ENCODE assay signal across 35 mouse cellular contexts in genomic region chr2:112532812-112533496, GRCm38 (mm10). TPM values are rescaled to one million over a fixed set of nuclear protein-coding genes. Genes with fewer than 3 reads are reported as not detected.
A peak's percentile ranks its signal among the peaks of the same experiment; 100 is the strongest.
DNase-seq lines count a peak whose midpoint lies in the region; ATAC-seq lines count a peak whose summit lies in the region.
"Had no signal": no experiment of that assay in that cellular context is flagged by ENCODE, and none has a peak within 500 bp of the region (broad histone marks: within the 10 kb centered on the region; RNA-seq: fewer than 3 reads in every experiment).

No protein-coding gene starts in this region.

- peak; percentile 57; the same call in 1 of the 2 replicates for ATAC-seq in kidney, embryonic 14.5 days (ENCODE audit: low FRiP score, low TSS enrichment)
- peak; percentile 40; the same call in 1 of the 2 replicates for ATAC-seq in limb, embryonic 13.5 days (ENCODE audit: low FRiP score, low read depth)
- ATAC-seq in megakaryocyte progenitor cell, adult 5-6 weeks (replicated peaks; ENCODE audit: poor library complexity) = peak; percentile 23; the same call in 1 of the 2 replicates
- ATAC-seq in inflammation-experienced regulatory T-cells, adult 6 months = no peak
- ATAC-seq: forebrain, embryonic 14.5 days; intestine, embryonic 15.5 days had no signal

- DNase-seq in embryo, embryonic 10 days (ENCODE audit: low spot score) = peak; percentile 15
- DNase-seq in embryo, embryonic 9.5 days (ENCODE audit: extremely low spot score) = no peak
- no peak for DNase-seq in kidney, adult 8-10 months
- no peak for DNase-seq in limb, embryonic 10.5 days (ENCODE audit: low spot score)
- DNase-seq: adrenal gland, adult 8-10 months; cerebellum, adult 2 months; cerebellum, postnatal 14 days; heart, postnatal 14 days; kidney, postnatal 14 days; liver; lung, postnatal 4 days; midbrain, embryonic 14.5 days; retina, postnatal 1 day; right cerebral cortex, postnatal 14 days; thymus, adult 18-20 months; thymus, postnatal 36 days had no signal

- no peak overlapping the region for H3K4me3 ChIP-seq in kidney, embryonic 14.5 days (ENCODE audit: low read length)
- no peak overlapping the region for H3K4me3 ChIP-seq in limb, embryonic 13.5 days
- no peak overlapping the region for H3K4me3 ChIP-seq in limb, embryonic 10.5 days
- H3K4me3 ChIP-seq: hindbrain, embryonic 10.5 days; hindbrain, embryonic 15.5 days; intestine, embryonic 15.5 days had no signal

- H3K36me3 ChIP-seq in kidney, embryonic 14.5 days (ENCODE audit: control insufficient read depth, insufficient read depth, low read length) = no peaks in the 10 kb centered on the region
- H3K36me3 ChIP-seq in limb, embryonic 13.5 days = no peaks in the 10 kb centered on the region
- no peaks in the 10 kb centered on the region for H3K36me3 ChIP-seq in limb, embryonic 10.5 days
- H3K36me3 ChIP-seq: hindbrain, embryonic 10.5 days; hindbrain, embryonic 15.5 days; intestine, embryonic 15.5 days had no signal

- no peak overlapping the region for H3K4me2 ChIP-seq in kidney, embryonic 14.5 days (replicated peaks; ENCODE audit: low read depth, low read length)
- no peak overlapping the region for H3K4me2 ChIP-seq in limb, embryonic 13.5 days (replicated peaks)
- H3K4me2 ChIP-seq: hindbrain, embryonic 15.5 days; intestine, embryonic 15.5 days had no signal

- no peaks in the 10 kb centered on the region for H3K27me3 ChIP-seq in kidney, embryonic 14.5 days (ENCODE audit: control insufficient read depth, insufficient read depth, low read length)
- H3K27me3 ChIP-seq in limb, embryonic 13.5 days = no peaks in the 10 kb centered on the region
- no peaks in the 10 kb centered on the region for H3K27me3 ChIP-seq in limb, embryonic 10.5 days (ENCODE audit: low read depth, poor library complexity, severe bottlenecking)
- H3K27me3 ChIP-seq: CH12.LX; hindbrain, embryonic 15.5 days; intestine, embryonic 15.5 days had no signal

- no peaks in the 10 kb centered on the region for H3K4me1 ChIP-seq in kidney, embryonic 14.5 days (ENCODE audit: control insufficient read depth, insufficient read depth, low read length)
- peaks cover 13% of the 10 kb centered on the region for H3K4me1 ChIP-seq in limb, embryonic 13.5 days
- H3K4me1 ChIP-seq in limb, embryonic 10.5 days = no peaks in the 10 kb centered on the region
- H3K4me1 ChIP-seq: intestine, embryonic 15.5 days had no signal

- WGBS in kidney, embryonic 14.5 days = 42% methylated on average over 10 of the region's 10 CpGs
- 64% methylated on average over 10 of the region's 10 CpGs for WGBS in limb, embryonic 13.5 days
- 73% methylated on average over 10 of the region's 10 CpGs for WGBS in limb, embryonic 10.5 days

- no peak overlapping the region for H3K27ac ChIP-seq in kidney, embryonic 14.5 days (ENCODE audit: low read depth, low read length)
- H3K27ac ChIP-seq in limb, embryonic 13.5 days = no peak overlapping the region
- no peak overlapping the region for H3K27ac ChIP-seq in limb, embryonic 10.5 days
- H3K27ac ChIP-seq: hindbrain, embryonic 10.5 days; hindbrain, embryonic 15.5 days; intestine, embryonic 15.5 days had no signal

- H3K9me3 ChIP-seq in kidney, embryonic 14.5 days (ENCODE audit: control insufficient read depth, low read length) = no peaks in the 10 kb centered on the region
- H3K9me3 ChIP-seq in limb, embryonic 13.5 days = no peaks in the 10 kb centered on the region
- H3K9me3 ChIP-seq in limb, embryonic 10.5 days (replicated peaks) = no peaks in the 10 kb centered on the region
- H3K9me3 ChIP-seq: hindbrain, embryonic 10.5 days; hindbrain, embryonic 15.5 days; intestine, embryonic 15.5 days had no signal

- H3K9ac ChIP-seq in kidney, embryonic 14.5 days (ENCODE audit: low read depth, low read length) = no peak overlapping the region
- H3K9ac ChIP-seq in limb, embryonic 13.5 days = no peak overlapping the region
- H3K9ac ChIP-seq: hindbrain, embryonic 15.5 days; intestine, embryonic 15.5 days had no signal

RNA-seq across cellular contexts. Expression of gene Aven, which starts 40.2 kb away (rescaled TPM):
- 10.9 and 12.4 TPM in 2 replicates for polyA plus RNA-seq in kidney, embryonic 14.5 days (2014; fragmentation: Nextera tagmentation; extraction: Ambion mirVana)
- polyA plus RNA-seq in limb, embryonic 13.5 days (2015; fragmentation: Nextera tagmentation; extraction: Ambion mirVana) = 6.1 and 6.8 TPM in 2 replicates
- polyA plus RNA-seq in limb, embryonic 10.5 days (2016; fragmentation: Nextera tagmentation; extraction: Ambion mirVana) = 10.0 and 11.6 TPM in 2 replicates
- 18.7 and 19.6 TPM in 2 replicates for total RNA-seq in megakaryocyte progenitor cell, adult 5-6 weeks (2015)
- total RNA-seq in megakaryocyte progenitor cell, adult 5-6 weeks (2017) = 30.9 and 41.0 TPM in 2 replicates
- polyA plus RNA-seq in inflammation-experienced regulatory T-cells, adult 6 months (2017; shearing (Covaris generic)) = 10 to 100 TPM in 2 of 3 experiments, 1 to 10 TPM in 1; 7.2 to 22.2 (median 12.3) TPM

RNA-seq across cellular contexts. Expression of gene Chrm5, which starts 52.4 kb away (rescaled TPM):
- polyA plus RNA-seq in kidney, embryonic 14.5 days (2014; fragmentation: Nextera tagmentation; extraction: Ambion mirVana) = 0.20 and 0.22 TPM in 2 replicates
- not detected in 2 replicates for polyA plus RNA-seq in limb, embryonic 13.5 days (2015; fragmentation: Nextera tagmentation; extraction: Ambion mirVana)
- polyA plus RNA-seq in limb, embryonic 10.5 days (2016; fragmentation: Nextera tagmentation; extraction: Ambion mirVana) = not detected in 2 replicates
- not detected in 2 replicates for total RNA-seq in megakaryocyte progenitor cell, adult 5-6 weeks (2015)
- total RNA-seq in megakaryocyte progenitor cell, adult 5-6 weeks (2017) = not detected in 2 replicates
- not detected for polyA plus RNA-seq in inflammation-experienced regulatory T-cells, adult 6 months (2017; shearing (Covaris generic))
- total RNA-seq: adrenal gland, adult 8-10 months; CH12.LX; ES-E14; gastrocnemius, adult 18-20 months; gastrocnemius, postnatal 4 days; heart, postnatal 14 days; monocyte, adult 5-6 weeks had no signal
- polyA plus RNA-seq: C2C12; embryonic facial prominence, embryonic 11.5 days; heart, embryonic 14.5 days; hindbrain, embryonic 10.5 days; liver, embryonic 16.5 days; small intestine, adult 2 months; stomach, embryonic 14.5 days had no signal
